Mouse (Mus musculus) neural tube, embryonic 13.5 days (tissue): ENCODE measurements around the gene Ammecr1. TPM values are rescaled to one million over a fixed set of nuclear protein-coding genes. Genes with fewer than 3 reads are reported as not detected.

Source experiments
- ATAC-seq: fragments of 200-750 bp; cut with Nextera tagmentation; 2 replicates; pipeline ENCODE4 v1.8.0; 2017; ENCODE audit warnings: low read depth, mild to moderate bottlenecking, moderate TSS enrichment, moderate library complexity
- H3K27ac ChIP-seq: fragments of 300-500 bp; sonication (generic); replicated peaks from 2 replicates; pipeline ENCODE4 v1.5.1; 2015; ENCODE audit warnings: moderate library complexity, mild to moderate bottlenecking, inconsistent platforms
- H3K27me3 ChIP-seq: fragments of 300-500 bp; sonication (generic); 2 replicates; pipeline ENCODE4 v1.6.1; 2015; ENCODE audit warnings: mild to moderate bottlenecking, inconsistent platforms
- H3K36me3 ChIP-seq: fragments of 300-500 bp; sonication (generic); 2 replicates; pipeline ENCODE4 v1.6.1; 2015; ENCODE audit warnings: mild to moderate bottlenecking, inconsistent platforms
- H3K4me1 ChIP-seq: fragments of 300-500 bp; sonication (generic); replicated peaks from 2 replicates; pipeline ENCODE4 v1.6.1; 2015; ENCODE audit warnings: inconsistent platforms
- H3K4me2 ChIP-seq: fragments of 300-500 bp; sonication (generic); 2 replicates; pipeline ENCODE4 v1.6.1; 2015; ENCODE audit warnings: inconsistent platforms, mild to moderate bottlenecking, moderate library complexity
- H3K4me3 ChIP-seq: fragments of 300-500 bp; sonication (generic); 2 replicates; pipeline ENCODE4 v1.5.1; 2015; ENCODE audit warnings: mild to moderate bottlenecking, inconsistent platforms
- H3K9ac ChIP-seq: fragments of 300-500 bp; sonication (generic); 2 replicates; pipeline ENCODE4 v1.6.1; 2015; ENCODE audit warnings: moderate library complexity, mild to moderate bottlenecking, inconsistent platforms
- H3K9me3 ChIP-seq: fragments of 300-500 bp; sonication (generic); 2 replicates; pipeline ENCODE4 v1.6.1; 2016; ENCODE audit warnings: inconsistent platforms
- WGBS: fragments of 180-500 bp; shearing (Covaris S2); methylation state at CpG from one replicate; pipeline ENCODE4 v1.1.7; 2015; 5-methylcytosine and 5-hydroxymethylcytosine counted together
- polyA plus RNA-seq: library from polyadenylated mRNA; unstranded; fragments of >200 nt; fragmentation: Nextera tagmentation; extraction: Ambion mirVana; gene quantifications from 2 replicates; pipeline ENCODE4 v1.2.1, GENCODE M21; 2015

The Ammecr1 gene
- polyA plus RNA-seq, 1 experiment from 2014 or later: 4.7 TPM

GRCm38 (mm10) chrX:142838841-142839240, 127.7 kb downstream of the Ammecr1 start:
- H3K27ac ChIP-seq: no peak overlapping the region
- no peak overlapping the region for H3K4me2 ChIP-seq
- no peak overlapping the region for H3K9ac ChIP-seq
- H3K9me3 ChIP-seq: no peaks in the 10 kb centered on the region
- ATAC-seq: no peak
- H3K36me3 ChIP-seq: no peaks in the 10 kb centered on the region
- H3K4me1 ChIP-seq: no peaks in the 10 kb centered on the region
- H3K4me3 ChIP-seq: no peak overlapping the region
- 87% methylated on average over 2 of the region's 2 CpGs for WGBS
- peaks cover 3% of the 10 kb centered on the region for H3K27me3 ChIP-seq

- H3K4me1 ChIP-seq: no peaks in the 10 kb centered on the region
- no peak overlapping the region for H3K4me3 ChIP-seq
- H3K9ac ChIP-seq: no peak overlapping the region
- WGBS: 93% methylated on average over 3 of the region's 3 CpGs
- no peak overlapping the region for H3K4me2 ChIP-seq
- H3K27me3 ChIP-seq: peaks cover 3% of the 10 kb centered on the region
- no peak overlapping the region for H3K27ac ChIP-seq
- no peaks in the 10 kb centered on the region for H3K9me3 ChIP-seq
- no peak for ATAC-seq
- H3K36me3 ChIP-seq: no peaks in the 10 kb centered on the region
These were observed 129.2 kb downstream of the Ammecr1 start for GRCm38 (mm10) chrX:142837316-142837715.

- H3K4me3 ChIP-seq: no peak overlapping the region
- peaks cover 3% of the 10 kb centered on the region for H3K27me3 ChIP-seq
- H3K9ac ChIP-seq: no peak overlapping the region
- H3K36me3 ChIP-seq: no peaks in the 10 kb centered on the region
- no peak overlapping the region for H3K27ac ChIP-seq
- no peak for ATAC-seq
- no peaks in the 10 kb centered on the region for H3K9me3 ChIP-seq
- H3K4me2 ChIP-seq: no peak overlapping the region
- no peaks in the 10 kb centered on the region for H3K4me1 ChIP-seq
- WGBS: 92% methylated on average over 7 of the region's 7 CpGs
These were observed 130.1 kb downstream of the Ammecr1 start for GRCm38 (mm10) chrX:142836399-142836798.

- Histone ChIP-seq H3K27me3 (peaks cover 3% of the 10 kb centered on the region), H3K9ac (no peak overlapping the region), H3K4me3 (no peak overlapping the region), H3K9me3 (no peaks in the 10 kb centered on the region), H3K27ac (no peak overlapping the region), H3K4me2 (no peak overlapping the region), H3K4me1 (no peaks in the 10 kb centered on the region), H3K36me3 (no peaks in the 10 kb centered on the region)
- ATAC-seq: no peak
- WGBS: 81% methylated on average over 6 of the region's 6 CpGs
These were observed 131.7 kb downstream of the Ammecr1 start for GRCm38 (mm10) chrX:142834807-142835206.

GRCm38 (mm10) chrX:142833164-142833796, 133.2 kb downstream of the Ammecr1 start:
- ATAC-seq: no peak
- H3K27ac ChIP-seq: no peak overlapping the region
- WGBS: 80% methylated on average over 13 of the region's 13 CpGs

GRCm38 (mm10) chrX:142832221-142832620, 134.3 kb downstream of the Ammecr1 start:
- Histone ChIP-seq H3K9ac (no peak overlapping the region), H3K4me1 (no peaks in the 10 kb centered on the region), H3K36me3 (no peaks in the 10 kb centered on the region), H3K27ac (no peak overlapping the region), H3K4me3 (no peak overlapping the region), H3K27me3 (no peaks in the 10 kb centered on the region; the same call in none of the 2 replicates), H3K4me2 (no peak overlapping the region), H3K9me3 (no peaks in the 10 kb centered on the region)
- 69% methylated on average over 3 of the region's 3 CpGs for WGBS
- no peak for ATAC-seq

More at GRCm38 (mm10) chrX:142833164-142833796, 133.2 kb downstream of the Ammecr1 start:
- no peaks in the 10 kb centered on the region for H3K36me3 ChIP-seq
- H3K4me2 ChIP-seq: no peak overlapping the region
- H3K9me3 ChIP-seq: no peaks in the 10 kb centered on the region
- H3K4me1 ChIP-seq: no peaks in the 10 kb centered on the region
- peaks cover 3% of the 10 kb centered on the region for H3K27me3 ChIP-seq
- no peak overlapping the region for H3K4me3 ChIP-seq
- H3K9ac ChIP-seq: no peak overlapping the region

- no peaks in the 10 kb centered on the region for H3K4me1 ChIP-seq
- no peak for ATAC-seq
- WGBS: 95% methylated on average over 6 of the region's 6 CpGs
- no peaks in the 10 kb centered on the region; the same call in none of the 2 replicates for H3K27me3 ChIP-seq
- H3K9me3 ChIP-seq: no peaks in the 10 kb centered on the region
- no peak overlapping the region for H3K27ac ChIP-seq
- H3K4me3 ChIP-seq: no peak overlapping the region
- H3K9ac ChIP-seq: no peak overlapping the region
- no peak overlapping the region for H3K4me2 ChIP-seq
- no peaks in the 10 kb centered on the region for H3K36me3 ChIP-seq
These were observed 136.0 kb downstream of the Ammecr1 start for GRCm38 (mm10) chrX:142830572-142830971.

- Histone ChIP-seq H3K36me3 (no peaks in the 10 kb centered on the region), H3K27ac (no peak overlapping the region), H3K27me3 (no peaks in the 10 kb centered on the region; the same call in 1 of the 2 replicates), H3K4me1 (no peaks in the 10 kb centered on the region), H3K9me3 (no peaks in the 10 kb centered on the region), H3K9ac (no peak overlapping the region), H3K4me3 (no peak overlapping the region), H3K4me2 (no peak overlapping the region)
- no peak for ATAC-seq
- 84% methylated on average over 12 of the region's 12 CpGs for WGBS
These were observed 136.6 kb downstream of the Ammecr1 start for GRCm38 (mm10) chrX:142829866-142830470.

GRCm38 (mm10) chrX:142829267-142829666, 137.3 kb downstream of the Ammecr1 start:
- Histone ChIP-seq H3K27ac (no peak overlapping the region), H3K4me3 (no peak overlapping the region), H3K4me2 (no peak overlapping the region), H3K27me3 (no peaks in the 10 kb centered on the region; the same call in 1 of the 2 replicates), H3K36me3 (no peaks in the 10 kb centered on the region), H3K9ac (no peak overlapping the region), H3K4me1 (no peaks in the 10 kb centered on the region), H3K9me3 (no peaks in the 10 kb centered on the region)
- ATAC-seq: no peak
- 86% methylated on average over 2 of the region's 2 CpGs for WGBS

- H3K4me3 ChIP-seq: no peak overlapping the region
- no peak overlapping the region for H3K27ac ChIP-seq
- H3K36me3 ChIP-seq: no peaks in the 10 kb centered on the region
- no peak overlapping the region for H3K9ac ChIP-seq
- H3K27me3 ChIP-seq: no peaks in the 10 kb centered on the region; the same call in 1 of the 2 replicates
- H3K4me2 ChIP-seq: no peak overlapping the region
- 58% methylated on average over 13 of the region's 13 CpGs for WGBS
- ATAC-seq: no peak
- no peaks in the 10 kb centered on the region for H3K9me3 ChIP-seq
- H3K4me1 ChIP-seq: no peaks in the 10 kb centered on the region
These were observed 138.2 kb downstream of the Ammecr1 start for GRCm38 (mm10) chrX:142828184-142828908.

GRCm38 (mm10) chrX:142827644-142828043, 138.9 kb downstream of the Ammecr1 start:
- no peak overlapping the region for H3K27ac ChIP-seq
- H3K4me2 ChIP-seq: no peak overlapping the region
- H3K9ac ChIP-seq: no peak overlapping the region
- H3K9me3 ChIP-seq: no peaks in the 10 kb centered on the region
- no peaks in the 10 kb centered on the region for H3K27me3 ChIP-seq
- H3K36me3 ChIP-seq: no peaks in the 10 kb centered on the region
- H3K4me1 ChIP-seq: no peaks in the 10 kb centered on the region
- ATAC-seq: no peak
- H3K4me3 ChIP-seq: no peak overlapping the region
- 40% methylated on average over 1 of the region's 1 CpGs for WGBS

- no peak overlapping the region for H3K27ac ChIP-seq
- 74% methylated on average over 1 of the region's 1 CpGs for WGBS
These were observed 141.2 kb downstream of the Ammecr1 start for GRCm38 (mm10) chrX:142825309-142825708.

More at GRCm38 (mm10) chrX:142825309-142825708, 141.2 kb downstream of the Ammecr1 start:
- H3K27me3 ChIP-seq: no peaks in the 10 kb centered on the region
- no peak overlapping the region for H3K4me2 ChIP-seq
- H3K9me3 ChIP-seq: no peaks in the 10 kb centered on the region
- H3K9ac ChIP-seq: no peak overlapping the region
- ATAC-seq: no peak
- H3K36me3 ChIP-seq: no peaks in the 10 kb centered on the region
- no peak overlapping the region for H3K4me3 ChIP-seq
- no peaks in the 10 kb centered on the region for H3K4me1 ChIP-seq
